Mouse (Mus musculus) MEL-GATA-1-ER (cell line): ENCODE measurements at regions not wholly inside any gene's neighbourhood (a gene's known extent, or its start where the extent isn't known, plus 50 kb on each side); places are given as distances from the start of the nearest gene placed in this dataset.

Experiments used
- DNase-seq: peaks from one replicate; pipeline ENCODE4 v3.0.0-alpha.2; 2012; ENCODE audit warnings: low read depth; ENCODE audit errors: extremely low read depth

- no peak for DNase-seq
Measured at GRCm38 (mm10) chr16:77537351-77537750, 64.5 kb downstream of the Gm11146 start.

- no peak for DNase-seq
Measured at GRCm38 (mm10) chr16:77536746-77537145, 65.1 kb downstream of the Gm11146 start.

GRCm38 (mm10) chr16:77536314-77536713 is 65.6 kb downstream of the Gm11146 start:
- no peak for DNase-seq

- peak; percentile 17 for DNase-seq
Measured at GRCm38 (mm10) chr16:77535021-77535420, 66.9 kb downstream of the Gm11146 start.

- no peak for DNase-seq
Measured at GRCm38 (mm10) chr16:77531596-77531995, 70.3 kb downstream of the Gm11146 start.

GRCm38 (mm10) chr16:77527951-77528350 is 73.9 kb downstream of the Gm11146 start:
- no peak for DNase-seq

- DNase-seq: no peak
Measured at GRCm38 (mm10) chr16:77514606-77515005, 87.3 kb downstream of the Gm11146 start.

GRCm38 (mm10) chr16:77503556-77503955 is 98.3 kb downstream of the Gm11146 start:
- DNase-seq: no peak

GRCm38 (mm10) chr16:77502916-77503315 is 99.0 kb downstream of the Gm11146 start:
- no peak for DNase-seq

GRCm38 (mm10) chr16:77502026-77502425 is 99.9 kb downstream of the Gm11146 start:
- DNase-seq: no peak

GRCm38 (mm10) chr16:77500981-77501380 is 100.9 kb downstream of the Gm11146 start:
- DNase-seq: no peak

- DNase-seq: no peak
Measured at GRCm38 (mm10) chr16:77500413-77500812, 101.5 kb downstream of the Gm11146 start.

- DNase-seq: no peak
Measured at GRCm38 (mm10) chr16:77499537-77500301, 102.2 kb downstream of the Gm11146 start.

- no peak for DNase-seq
Measured at GRCm38 (mm10) chr16:77495310-77495709, 106.6 kb downstream of the Gm11146 start.

- DNase-seq: no peak
Measured at GRCm38 (mm10) chr16:77494042-77494441, 107.9 kb downstream of the Gm11146 start.

GRCm38 (mm10) chr16:77488155-77488554 is 113.7 kb downstream of the Gm11146 start:
- no peak for DNase-seq

- no peak for DNase-seq
Measured at GRCm38 (mm10) chr16:77479812-77480211, 122.1 kb downstream of the Gm11146 start.

- no peak for DNase-seq
Measured at GRCm38 (mm10) chr16:77471868-77472267, 130.0 kb downstream of the Gm11146 start.

GRCm38 (mm10) chr16:77469903-77470302 is 132.0 kb downstream of the Gm11146 start:
- no peak for DNase-seq

GRCm38 (mm10) chr16:77469328-77469875 is 132.5 kb downstream of the Gm11146 start:
- DNase-seq: no peak

- DNase-seq: no peak
Measured at GRCm38 (mm10) chr16:77467216-77467615, 134.7 kb downstream of the Gm11146 start.

- no peak for DNase-seq
Measured at GRCm38 (mm10) chr16:77464623-77465022, 137.3 kb downstream of the Gm11146 start.

GRCm38 (mm10) chr16:77461922-77462321 is 140.0 kb downstream of the Gm11146 start:
- DNase-seq: no peak
